Mouse (Mus musculus) ES-E14 (cell line): Measurements from ENCODE around the gene Apobr.

Experiments
- CHD2 ChIP-seq: IDR thresholded peaks from 2 replicates; pipeline ENCODE4 v1.6.1; 2014; ENCODE audit warnings: mild to moderate bottlenecking, low read depth, low read length, inconsistent platforms
- HCFC1 ChIP-seq: IDR thresholded peaks from 2 replicates; pipeline ENCODE4 v1.6.1; 2012; ENCODE audit warnings: low read length, inconsistent platforms, borderline replicate concordance; ENCODE audit not compliant: insufficient read depth
- MAFK ChIP-seq: IDR thresholded peaks from 2 replicates; pipeline ENCODE4 v1.6.1; 2014; ENCODE audit warnings: mild to moderate bottlenecking, low read depth, low read length, inconsistent platforms; ENCODE audit not compliant: insufficient read depth
- ZC3H11A ChIP-seq: IDR thresholded peaks from 2 replicates; pipeline ENCODE4 v1.6.1; 2012; ENCODE audit warnings: low read depth, mild to moderate bottlenecking, inconsistent platforms, low read length, borderline replicate concordance
- ZNF384 ChIP-seq: IDR thresholded peaks from 2 replicates; pipeline ENCODE4 v1.6.1; 2012; ENCODE audit warnings: low read depth, low read length, inconsistent platforms

DNA sequence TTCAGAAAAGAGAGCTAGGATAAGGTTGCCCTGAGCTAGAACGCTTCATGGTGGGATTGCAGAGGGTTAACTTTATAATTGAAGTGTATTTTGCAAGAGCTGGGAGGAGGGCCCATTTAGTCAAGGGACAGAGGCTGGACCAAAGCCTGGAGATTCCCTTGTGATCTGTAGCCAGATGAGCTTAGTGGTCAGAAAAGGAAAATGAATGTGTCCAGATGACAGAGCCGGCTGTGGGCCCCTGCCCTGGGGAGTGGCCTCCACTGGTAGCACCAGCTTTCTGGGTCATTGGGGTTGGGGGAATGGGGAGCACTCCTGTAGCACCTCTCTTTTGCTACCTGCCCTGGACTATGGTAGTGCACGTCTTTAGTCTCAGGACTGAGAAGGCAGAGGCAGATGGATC is 22.3 kb downstream of the Apobr start:
- TF ChIP-seq CHD2 (no peak), ZNF384 (no peak), HCFC1 (no peak), MAFK (no peak), ZC3H11A (no peak)
